Mouse (Mus musculus): ENCODE data around the gene Maff. TPM values are rescaled to one million over a fixed set of nuclear protein-coding genes. Genes with fewer than 3 reads are reported as not detected.

Gene Maff
- polyA plus RNA-seq, 1 experiment from 2014 or later: 2.2 TPM

MicroRNAs encoded within 50 kb of the gene (microRNA counts, 519-probe panel; counts per million panel counts)
- not detected for microRNA mmu-miR-1943

Small RNAs within 50 kb of the gene (microRNA-seq; reads per million reads assigned to microRNA genes)
- 2.7 reads per million for gene Mir1943

Other genes starting within 250 kb of the Maff start
- gene Micall1, start 237.7 kb upstream of the Maff start, polyA plus RNA-seq (2014; fragmentation: Nextera tagmentation; extraction: Ambion mirVana): 7.8 and 8.1 TPM in 2 replicates
- 354 and 385 TPM in 2 replicates for gene Polr2f, start 205.6 kb upstream of the Maff start, polyA plus RNA-seq (2014; fragmentation: Nextera tagmentation; extraction: Ambion mirVana)
- gene 1700088E04Rik, start 205.4 kb upstream of the Maff start, polyA plus RNA-seq (2014; fragmentation: Nextera tagmentation; extraction: Ambion mirVana): 4.5 and 5.1 TPM in 2 replicates
- 3.5 and 3.9 TPM in 2 replicates for gene Sox10, start 181.4 kb upstream of the Maff start, polyA plus RNA-seq (2014; fragmentation: Nextera tagmentation; extraction: Ambion mirVana)
- gene Pick1, start 117.4 kb upstream of the Maff start, polyA plus RNA-seq (2014; fragmentation: Nextera tagmentation; extraction: Ambion mirVana): 23.6 and 25.0 TPM in 2 replicates
- gene Gm49486, start 117.2 kb upstream of the Maff start, polyA plus RNA-seq (2014; fragmentation: Nextera tagmentation; extraction: Ambion mirVana): 0.43 and 0.47 TPM in 2 replicates
- gene Slc16a8, start 91.9 kb upstream of the Maff start, polyA plus RNA-seq (2014; fragmentation: Nextera tagmentation; extraction: Ambion mirVana): not detected in 2 replicates
- gene Baiap2l2, start 61.1 kb upstream of the Maff start, polyA plus RNA-seq (2014; fragmentation: Nextera tagmentation; extraction: Ambion mirVana): 0.88 and 3.3 TPM in 2 replicates
- gene Pla2g6, start 18.2 kb upstream of the Maff start, polyA plus RNA-seq (2014; fragmentation: Nextera tagmentation; extraction: Ambion mirVana): 10.8 and 11.3 TPM in 2 replicates
- 50.4 and 59.7 TPM in 2 replicates for gene Tmem184b, start 56.9 kb downstream of the Maff start, polyA plus RNA-seq (2014; fragmentation: Nextera tagmentation; extraction: Ambion mirVana)
- 149 and 156 TPM in 2 replicates for gene Csnk1e, start 108.9 kb downstream of the Maff start, polyA plus RNA-seq (2014; fragmentation: Nextera tagmentation; extraction: Ambion mirVana)
- gene Kcnj4, start 158.6 kb downstream of the Maff start, polyA plus RNA-seq (2014; fragmentation: Nextera tagmentation; extraction: Ambion mirVana): not detected in 2 replicates
- gene Kdelr3, start 169.8 kb downstream of the Maff start, polyA plus RNA-seq (2014; fragmentation: Nextera tagmentation; extraction: Ambion mirVana): 11.4 and 12.8 TPM in 2 replicates
- gene Ddx17, start 200.1 kb downstream of the Maff start, polyA plus RNA-seq (2014; fragmentation: Nextera tagmentation; extraction: Ambion mirVana): 89.7 and 96.5 TPM in 2 replicates

All from limb, embryonic 11.5 days (tissue).